Mouse (Mus musculus): ENCODE results near the gene Themis3.
"Not testable (repeated sequence)": the region's sequence is repeated elsewhere in the genome, so short reads cannot be mapped to it uniquely, and the experiment has no call there.

Themis3 gene

GRCm38 (mm10) chr17:66558404-66559317 lies 35.8 kb downstream of the Themis3 start:
- DNase-seq, result no peak

- no peak for DNase-seq
These were observed 41.7 kb downstream of the Themis3 start for GRCm38 (mm10) chr17:66552690-66553089.

DNA sequence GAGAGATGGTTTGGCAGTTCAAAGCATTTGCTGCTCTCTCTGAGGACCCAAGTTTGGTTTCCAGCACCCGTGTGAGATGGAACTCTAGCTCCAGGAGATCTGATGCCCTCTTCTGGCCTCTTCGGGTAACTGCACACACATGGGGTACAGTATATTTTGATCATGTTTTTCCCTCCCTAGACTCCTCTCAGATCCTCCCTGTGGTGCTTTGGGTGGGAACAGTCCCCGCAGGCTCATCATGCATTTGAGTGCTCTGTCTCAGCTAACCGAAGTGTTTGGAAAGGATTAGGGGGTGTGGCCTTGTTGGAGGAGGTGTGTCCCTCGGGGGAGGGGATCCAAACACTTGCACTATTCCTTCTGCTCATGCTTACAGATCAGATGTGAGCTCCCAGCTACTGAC lies 43.9 kb downstream of the Themis3 start:
- no peak for DNase-seq

DNA sequence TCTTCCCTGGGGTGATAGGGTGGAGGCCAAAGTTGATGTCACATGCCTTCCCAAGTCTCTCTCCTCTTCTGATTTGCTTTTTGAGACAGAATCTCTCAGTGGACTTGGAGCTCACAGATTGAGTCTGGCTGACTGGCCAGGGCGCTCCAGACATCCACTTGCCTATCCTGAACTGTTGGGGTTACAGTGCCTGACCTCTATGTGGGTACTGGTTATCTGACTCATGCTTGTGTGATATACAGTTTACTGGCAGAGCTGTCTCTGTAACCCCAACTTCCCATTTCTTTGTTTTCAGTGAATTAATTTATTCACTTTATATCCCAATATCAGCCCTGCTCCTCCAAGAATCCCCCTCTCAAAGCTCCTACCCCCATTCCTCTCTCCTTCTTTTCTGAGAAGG lies 62.1 kb downstream of the Themis3 start:
- DNase-seq, result no peak

GRCm38 (mm10) chr17:66523396-66523795 lies 71.0 kb downstream of the Themis3 start:
- no peak for DNase-seq

DNA sequence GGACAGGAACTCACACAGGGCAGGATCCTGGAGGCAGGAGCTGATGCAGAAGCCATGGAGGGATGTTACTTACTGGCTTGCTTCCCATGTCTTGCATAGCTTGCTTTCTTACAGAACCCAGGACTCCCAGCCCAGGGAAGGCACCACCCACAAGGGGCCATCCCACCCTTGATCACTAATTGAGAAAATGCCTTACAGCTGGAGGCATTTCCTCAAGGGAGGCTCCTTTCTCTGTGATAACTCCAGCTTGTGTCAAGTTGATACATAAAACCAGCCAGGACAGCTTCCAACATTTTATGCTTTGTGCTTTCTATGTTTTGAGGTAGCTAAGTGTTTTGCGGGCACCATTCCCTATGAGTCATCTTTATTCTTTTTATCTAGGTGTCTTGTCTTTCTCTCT lies 71.8 kb downstream of the Themis3 start:
- DNase-seq, result not testable (repeated sequence)

DNA sequence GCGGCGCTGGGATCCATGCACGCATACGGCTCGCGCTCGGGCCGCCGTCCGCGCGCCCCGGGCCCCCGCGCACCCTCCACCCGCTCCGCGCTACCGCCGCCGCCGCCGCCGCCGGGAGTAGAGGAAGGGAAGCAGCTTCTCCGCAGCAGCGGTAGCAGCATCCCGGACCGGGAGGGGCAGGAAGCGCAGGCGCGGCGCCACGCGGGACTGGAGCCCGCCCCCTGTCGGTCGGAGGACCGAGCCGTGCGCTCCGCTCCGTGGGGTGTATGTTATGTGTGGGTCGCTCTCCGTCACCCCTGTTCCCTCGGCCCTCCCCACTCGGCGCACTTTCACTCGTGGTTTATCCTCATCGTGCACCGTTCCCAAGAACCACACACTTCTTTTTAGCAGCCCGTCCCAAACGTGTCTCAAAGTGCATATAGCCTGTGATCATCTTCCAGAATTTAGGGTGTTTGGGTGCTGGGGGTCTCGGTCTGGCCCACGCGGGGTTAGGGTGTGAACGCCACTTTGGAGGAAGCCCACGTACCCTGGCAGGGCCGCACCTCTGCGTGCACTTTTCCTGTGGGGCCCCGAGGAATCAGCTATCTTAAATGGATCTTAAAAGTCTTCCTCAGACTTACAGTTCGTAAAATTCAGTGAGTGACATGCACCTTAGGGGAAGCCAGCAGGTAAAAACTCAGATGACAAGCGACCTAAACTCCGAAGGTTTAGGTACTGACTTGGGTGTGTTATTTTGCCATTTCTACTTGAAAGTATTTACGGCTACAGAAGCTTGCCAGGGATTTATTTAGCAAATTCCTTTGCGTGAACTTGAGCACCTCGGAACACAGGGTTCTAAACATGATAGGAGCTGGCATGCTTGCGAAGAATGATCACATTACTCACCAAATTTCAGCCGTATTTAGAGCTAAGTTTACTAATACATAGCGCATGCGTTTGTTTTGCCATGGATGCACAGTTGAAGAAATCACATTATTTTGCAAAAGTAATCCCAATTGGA lies 74.6 kb downstream of the Themis3 start, which contains the start of gene Rab12:
Gene Rab12 (minus strand): TSS at position 176 of the 1,000 bp plus-strand sequence.
- peak; percentile 92 for DNase-seq

DNA sequence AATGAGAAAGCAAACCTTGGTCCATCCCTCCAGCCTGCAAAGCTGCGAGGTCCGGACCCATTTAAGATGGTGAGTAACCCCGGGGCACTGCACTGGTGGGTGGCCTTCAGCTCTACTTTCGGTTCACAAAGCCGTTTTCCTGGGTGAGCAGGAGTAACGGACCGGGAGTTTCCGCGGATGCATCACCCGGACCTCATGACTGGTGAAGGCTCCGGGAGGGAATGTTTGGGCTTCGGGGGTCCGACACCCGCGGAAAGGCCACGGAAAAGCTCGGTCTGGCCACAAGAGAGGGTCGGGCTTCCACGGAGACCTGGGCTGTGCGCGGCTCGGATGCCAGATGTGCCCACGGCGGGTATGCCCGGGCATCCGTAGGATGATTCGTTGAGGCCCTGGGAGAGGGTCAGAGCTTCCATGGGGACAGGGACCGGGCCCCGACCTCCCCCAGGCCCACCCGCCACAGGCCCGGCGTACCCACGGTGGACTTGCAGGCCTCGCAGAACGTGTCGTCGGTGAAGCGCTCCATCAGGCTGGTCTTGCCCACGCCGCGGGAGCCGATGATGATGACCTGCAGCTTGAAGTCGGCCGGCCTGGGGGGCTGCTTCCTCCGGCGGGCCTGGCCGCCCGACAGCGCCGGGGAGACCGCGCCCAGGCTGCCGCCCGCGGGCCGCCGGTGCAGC lies 75.4 kb downstream of the Themis3 start:
- DNase-seq, result peak; percentile 44

DNA sequence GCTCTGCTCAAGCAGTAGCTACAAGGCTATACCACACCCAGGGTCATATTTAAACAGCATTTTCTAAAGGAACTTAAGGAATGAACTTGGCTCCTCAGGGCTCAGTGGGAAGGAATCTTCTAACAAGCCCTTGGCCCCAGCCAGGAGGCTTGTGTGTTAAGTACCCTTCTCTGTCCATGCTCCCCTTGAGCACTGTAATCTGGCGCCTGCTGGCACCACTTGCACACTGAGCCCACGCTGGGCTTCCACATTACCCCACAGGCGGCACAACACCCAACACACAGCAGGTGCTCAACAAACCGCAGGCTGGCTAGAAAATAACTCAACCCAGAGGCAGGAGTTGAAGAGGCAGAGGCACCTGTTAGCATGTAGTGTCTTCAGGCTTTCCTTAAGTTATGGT lies 77.5 kb downstream of the Themis3 start:
- DNase-seq, result no peak

- no peak for DNase-seq
These were observed 80.0 kb downstream of the Themis3 start for GRCm38 (mm10) chr17:66514288-66514995.

- peak; percentile 26 for DNase-seq
These were observed 82.0 kb downstream of the Themis3 start for GRCm38 (mm10) chr17:66512202-66512956.

- DNase-seq, result peak; percentile 66
These were observed 84.2 kb downstream of the Themis3 start for GRCm38 (mm10) chr17:66510221-66510683.

GRCm38 (mm10) chr17:66507049-66507954 lies 87.1 kb downstream of the Themis3 start:
- no peak for DNase-seq

GRCm38 (mm10) chr17:66504964-66505363 lies 89.5 kb downstream of the Themis3 start:
- DNase-seq, result peak; percentile 23
